Mouse (Mus musculus) spleen, postnatal 4 days (tissue): ENCODE measurements around the gene Ly6g6e.

ENCODE experiments used
- DNase-seq, 2 experiments: peaks; one replicate each; pipeline ENCODE4 v3.0.0; 2022; ENCODE audit warnings: low spot score in 2 of 2

Gene Ly6g6e

DNA sequence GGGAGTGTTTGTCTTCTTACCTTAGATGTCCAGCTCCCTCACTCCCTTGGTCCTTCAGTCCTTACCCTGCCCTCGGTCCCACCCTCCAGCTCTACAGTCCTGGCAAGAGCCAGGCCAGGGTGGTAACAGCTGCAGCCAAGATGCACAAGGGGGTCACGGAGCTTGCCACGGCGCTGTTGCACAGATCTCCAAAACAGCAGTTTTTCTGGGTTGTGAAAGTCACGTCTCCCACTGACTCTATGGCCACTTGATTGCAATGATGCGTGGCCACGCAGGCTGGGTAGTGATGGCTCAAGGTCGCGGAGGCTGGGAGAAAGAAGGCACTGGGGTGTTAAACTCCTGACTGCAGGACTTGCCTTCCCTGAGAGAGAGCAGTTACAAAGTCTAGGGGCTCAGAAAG is 5.2 kb upstream of the Ly6g6e start:
- no peak for DNase-seq

DNA sequence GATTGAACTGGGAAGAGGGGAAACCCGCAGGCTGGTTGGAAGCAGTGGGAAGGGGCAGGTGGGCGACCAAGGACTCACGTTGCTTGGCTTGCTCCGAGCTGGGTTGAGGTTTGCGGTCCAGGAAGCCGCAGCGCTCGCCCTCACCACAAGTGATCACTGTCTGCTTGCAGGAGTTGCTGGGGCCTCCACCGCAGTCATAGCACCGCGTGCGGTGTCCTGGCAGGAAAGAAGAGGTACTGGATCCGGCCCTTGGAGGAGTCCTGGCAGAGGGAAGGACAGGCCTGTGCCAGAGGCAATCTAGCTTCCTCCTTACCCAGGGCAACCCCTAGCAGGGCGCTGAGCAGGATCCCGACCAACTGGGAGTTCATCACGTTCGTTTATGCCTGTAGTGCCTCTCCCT is 2.6 kb upstream of the Ly6g6e start:
- no peak for DNase-seq

- DNase-seq: no peak
Observed at GRCm38 (mm10) chr17:35077285-35077684, 583 bp downstream of the Ly6g6e start.

GRCm38 (mm10) chr17:35077786-35078233 is 1.1 kb downstream of the Ly6g6e start, which contains the start of gene Ly6g6d:
Gene Ly6g6d, minus strand, starts transcription at chr17:35078065.
- DNase-seq: no peak

DNA sequence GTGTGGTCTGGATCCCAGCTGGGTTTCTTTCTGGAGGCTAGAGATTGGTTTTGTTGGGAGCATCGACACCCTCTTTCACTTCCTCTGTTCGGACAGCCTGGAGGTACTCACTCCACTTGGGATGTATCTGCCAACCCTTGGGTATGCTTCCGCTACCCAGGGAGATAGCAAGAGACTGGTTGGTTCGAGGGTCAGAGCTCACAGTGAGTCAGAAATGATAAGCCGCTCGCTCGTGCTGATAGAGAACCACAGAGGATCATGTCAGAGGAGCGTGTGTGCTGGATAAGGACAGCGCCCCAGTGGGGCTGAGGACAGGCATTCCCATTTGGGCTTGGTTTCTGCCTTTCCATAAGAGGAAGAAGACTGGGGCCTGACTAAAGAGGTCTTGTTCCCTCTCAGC is 3.1 kb downstream of the Ly6g6e start:
- DNase-seq: peak in 1 of 2 experiments; percentile 41

DNA sequence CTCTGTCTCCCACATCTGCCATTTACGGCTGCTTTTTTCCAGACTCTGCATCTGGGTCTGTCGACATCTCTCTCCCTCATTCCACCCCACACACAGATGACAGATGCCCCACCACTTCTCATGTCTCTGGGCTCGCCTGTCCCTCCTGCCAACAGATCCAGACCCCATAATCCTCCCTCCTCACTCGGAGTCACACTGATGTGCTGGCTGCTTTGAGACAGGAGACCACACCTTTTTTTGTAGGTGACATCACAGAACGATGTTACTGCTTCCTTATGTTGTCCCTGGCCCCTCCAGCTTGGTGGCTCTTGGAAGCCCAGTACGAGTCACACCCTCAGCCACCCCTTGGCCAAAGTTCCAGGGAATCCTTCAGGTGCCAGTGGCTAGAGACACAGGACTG is 3.5 kb downstream of the Ly6g6e start:
- no peak for DNase-seq

DNA sequence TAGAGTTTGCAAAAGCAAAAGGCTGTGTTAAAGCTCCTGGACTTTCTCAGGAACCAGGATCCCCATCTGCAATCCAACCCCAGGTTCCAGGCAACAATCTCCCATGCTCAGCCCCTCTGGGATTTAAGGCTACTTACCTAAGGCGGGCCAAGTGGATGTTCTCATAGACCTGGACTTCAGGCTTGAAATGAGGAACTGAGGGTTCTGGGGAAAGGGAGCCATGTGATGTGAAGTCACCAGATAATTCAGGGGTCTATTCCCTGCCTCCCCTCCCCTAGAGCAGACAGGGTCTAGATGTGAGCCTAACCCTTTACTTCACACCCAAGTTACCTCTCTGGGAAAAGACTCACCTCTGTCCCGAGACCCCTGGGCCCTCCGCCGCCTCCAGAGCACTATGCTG is 4.0 kb downstream of the Ly6g6e start:
- DNase-seq: no peak

DNA sequence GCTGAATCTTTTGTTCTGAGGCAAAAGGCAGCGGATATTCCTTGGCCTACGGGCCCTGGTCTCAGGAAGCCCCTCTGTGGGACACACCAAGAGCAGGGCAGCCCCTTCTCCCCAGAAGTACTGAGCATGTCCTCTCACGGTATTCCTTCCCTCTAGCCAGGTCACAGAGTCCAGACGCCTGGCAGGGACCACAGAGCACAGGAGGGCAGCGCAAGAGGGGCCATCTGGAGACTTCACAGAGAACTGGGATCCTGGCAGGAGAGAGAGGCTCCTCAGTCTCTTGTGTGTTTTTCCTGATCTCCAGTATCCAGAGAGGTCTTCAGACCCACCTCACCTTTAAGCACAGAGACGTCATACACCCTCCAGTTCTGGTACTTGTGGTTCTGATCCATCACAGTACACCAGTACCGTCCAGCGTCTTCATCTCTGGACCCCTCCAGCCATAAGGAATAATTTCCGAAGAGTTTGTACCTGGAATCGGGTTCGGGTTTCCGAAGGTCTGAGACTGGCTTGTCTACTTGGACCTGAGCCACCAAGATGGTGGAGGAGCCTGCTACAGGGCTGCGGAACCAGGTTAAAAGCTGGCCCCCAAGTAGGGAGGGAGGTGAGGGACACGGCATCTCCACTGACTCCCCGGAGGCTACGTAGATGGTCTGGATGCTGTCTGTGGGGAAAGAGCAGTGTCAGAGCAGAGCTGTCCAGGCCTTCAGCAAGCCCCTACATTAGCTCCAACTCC is 6.3 kb downstream of the Ly6g6e start:
- DNase-seq: no peak

DNA sequence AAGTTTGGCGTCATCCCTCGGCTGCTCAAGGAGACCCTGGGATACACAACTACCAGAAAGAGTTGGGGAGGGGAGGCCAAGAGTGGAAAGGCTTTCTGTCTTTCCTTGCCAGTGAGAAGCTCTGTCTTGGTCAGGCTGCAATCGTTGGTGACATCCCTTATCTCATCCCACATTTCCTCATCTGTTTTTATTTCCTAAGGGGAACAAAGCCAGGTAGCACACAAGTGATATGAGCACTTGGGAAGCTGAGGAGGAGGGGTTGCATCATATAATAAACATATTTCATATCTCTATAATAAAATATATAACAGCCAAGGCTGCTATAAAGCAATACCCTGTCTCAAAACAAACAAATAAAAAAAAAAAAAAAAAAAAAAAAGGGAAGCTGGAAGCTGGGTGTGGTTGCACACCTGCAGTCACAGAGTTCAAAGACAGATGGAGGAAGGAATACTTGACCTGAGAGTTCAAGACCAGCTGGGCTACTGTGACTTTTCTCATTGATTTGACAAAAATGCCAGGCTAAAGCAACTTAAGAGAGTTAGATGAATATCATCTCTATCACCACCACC is 7.3 kb downstream of the Ly6g6e start:
- no peak for DNase-seq

DNA sequence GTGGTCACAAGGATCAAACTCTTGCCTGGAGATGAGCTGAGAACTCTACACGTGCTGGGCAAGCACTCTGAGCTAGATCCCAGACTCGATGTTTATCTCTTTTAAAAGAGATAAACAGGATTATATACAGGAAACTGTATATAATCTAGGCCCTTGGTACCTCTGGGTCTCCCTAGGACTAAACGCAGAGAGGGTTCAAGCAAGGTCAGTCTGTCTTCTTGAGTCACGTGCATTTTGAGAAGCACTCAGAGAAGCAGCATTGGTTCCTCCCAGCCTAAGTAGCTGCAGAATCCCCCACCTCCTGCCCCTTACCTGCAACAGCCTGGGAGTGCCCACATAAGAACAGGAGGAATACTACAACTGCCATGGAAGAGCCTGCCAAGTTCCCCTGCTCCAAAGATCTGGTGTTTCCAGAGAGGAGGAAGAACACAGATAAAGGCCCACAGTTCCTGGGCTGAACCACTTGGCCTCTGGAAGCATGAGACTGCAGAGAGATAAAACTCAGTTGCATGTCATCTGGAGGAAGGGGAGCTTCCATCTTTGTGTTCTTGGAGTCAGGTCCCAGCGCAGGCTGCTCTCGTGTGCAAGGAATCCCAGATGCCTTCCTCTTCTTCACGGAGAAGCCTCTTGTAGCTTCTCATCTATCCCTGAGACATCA is 8.6 kb downstream of the Ly6g6e start, which contains the start of gene Ly6g6f:
Gene Ly6g6f, minus strand, starts transcription at position 403 of the 658 bp plus-strand sequence.
- DNase-seq: no peak

GRCm38 (mm10) chr17:35088151-35088550 is 11.4 kb downstream of the Ly6g6e start:
- DNase-seq: no peak

- peak; percentile 92 to 97 for DNase-seq
Observed at GRCm38 (mm10) chr17:35088825-35089644, 12.3 kb downstream of the Ly6g6e start, which contains the start of gene Abhd16a. Gene Abhd16a, plus strand, starts transcription at chr17:35089263.

DNA sequence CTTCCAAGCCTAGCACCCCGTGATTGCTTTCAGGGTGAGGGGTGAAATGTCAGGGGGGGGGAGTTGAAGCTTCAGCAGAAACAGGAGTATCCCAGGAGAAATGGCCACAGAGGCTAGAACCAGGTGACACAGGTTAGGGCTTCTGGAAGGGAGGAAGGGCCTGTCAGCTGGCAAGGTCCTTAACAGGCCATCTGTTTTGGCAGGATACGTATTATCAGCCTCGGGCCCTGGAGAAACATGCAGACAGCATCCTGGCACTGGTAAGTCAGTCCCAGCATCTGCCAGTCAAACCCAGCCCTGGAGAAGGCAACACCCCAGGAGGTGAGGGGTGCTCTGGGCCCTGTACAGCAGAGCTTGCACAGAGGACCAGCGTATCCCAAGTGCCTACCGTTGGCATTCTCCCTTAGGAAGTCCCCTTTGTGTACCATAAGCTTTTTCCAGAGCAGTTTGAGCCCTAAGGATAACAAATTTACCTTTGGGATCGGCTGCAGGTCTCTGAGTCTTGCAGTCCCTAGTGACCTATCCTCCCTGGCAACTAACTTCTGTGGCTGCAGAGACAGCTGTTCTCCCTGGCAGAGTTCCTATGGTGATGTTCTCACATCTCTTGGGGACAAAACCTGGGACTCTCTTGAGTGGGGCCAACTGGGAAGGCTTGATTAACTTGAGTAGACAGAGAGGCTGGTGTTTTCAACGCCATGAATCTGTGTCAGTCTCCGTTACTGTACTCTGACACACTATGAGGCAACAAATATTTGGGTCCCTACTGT is 13.6 kb downstream of the Ly6g6e start:
- DNase-seq: peak; percentile 59 to 74

DNA sequence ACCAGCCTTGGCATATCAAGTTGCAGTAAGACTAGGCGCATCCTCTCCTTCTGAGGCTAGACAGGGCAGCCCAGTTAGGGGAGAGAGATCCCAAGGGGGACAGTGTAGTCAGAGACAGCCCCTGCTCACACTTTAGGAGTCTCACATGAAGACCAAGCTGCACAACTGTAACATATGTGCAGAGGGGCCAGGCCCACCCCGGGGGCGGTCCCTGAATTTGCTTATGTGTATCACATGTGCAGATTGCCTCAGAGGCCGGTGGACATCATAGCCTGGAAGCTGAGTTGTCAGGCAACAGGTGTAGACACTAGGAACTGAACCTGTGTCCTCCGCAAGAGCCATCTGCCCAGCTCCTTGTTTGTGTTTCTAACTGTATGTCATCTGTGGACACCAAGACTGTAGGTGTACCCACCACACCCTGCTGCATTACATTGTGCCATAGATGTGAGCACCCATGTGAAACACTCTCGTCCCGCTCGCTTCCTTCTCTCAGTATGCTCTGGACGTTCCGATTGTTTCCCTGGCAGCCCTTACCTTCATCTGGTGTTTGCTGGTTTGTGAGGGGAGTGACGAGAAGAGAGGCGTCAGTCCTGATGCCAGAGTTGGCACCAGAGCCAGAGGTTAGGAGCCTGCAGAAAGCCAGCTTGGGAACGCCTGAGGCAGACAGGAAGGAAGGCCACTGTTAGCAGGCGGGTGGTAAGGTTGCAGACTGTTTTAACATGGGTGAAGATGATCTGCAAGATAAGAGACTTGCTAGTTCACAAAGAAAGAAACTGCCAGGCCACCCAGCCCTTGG is 15.9 kb downstream of the Ly6g6e start:
- no peak for DNase-seq

DNA sequence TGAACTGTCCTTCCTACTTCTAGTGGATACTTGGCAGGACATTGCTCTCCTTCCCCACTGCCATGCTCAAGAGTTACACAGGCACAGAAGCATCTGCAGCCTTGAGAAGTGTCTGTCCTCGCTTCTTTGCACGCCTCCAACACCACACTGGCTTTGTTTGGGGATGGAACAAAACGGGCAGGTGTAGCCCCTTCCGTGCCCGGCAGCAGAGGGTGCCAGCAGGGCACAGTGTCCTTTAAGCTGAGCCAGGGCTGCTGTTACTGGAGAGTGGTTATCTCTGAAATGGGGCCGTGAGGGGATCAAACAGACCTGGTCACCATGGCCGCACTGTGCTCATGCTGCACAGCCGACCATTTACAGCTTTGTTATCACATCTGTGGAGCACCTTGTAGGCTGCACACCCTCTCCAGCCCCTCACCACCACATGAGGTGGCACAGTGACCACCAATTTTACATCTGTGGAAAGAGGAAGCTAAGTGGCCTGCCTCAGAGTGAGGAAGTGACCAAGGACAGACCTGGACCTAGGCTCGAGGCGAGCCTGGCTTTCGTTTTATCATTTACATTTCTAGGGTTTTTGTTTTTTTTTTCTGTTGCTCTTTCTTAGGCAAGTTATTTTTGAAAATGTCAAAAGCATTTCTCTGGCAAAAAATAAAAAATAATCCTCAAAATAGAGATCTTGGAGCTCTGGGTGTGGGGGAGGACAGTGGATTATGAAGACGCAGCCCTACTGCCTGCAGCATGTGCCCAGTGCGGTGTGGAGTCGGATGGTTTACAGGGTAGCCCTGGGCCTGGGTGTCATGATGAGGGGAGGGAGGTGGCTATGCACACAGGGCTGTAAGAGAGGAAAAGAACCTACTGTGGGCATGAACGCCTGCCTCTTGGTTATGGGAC is 18.0 kb downstream of the Ly6g6e start:
- DNase-seq: no peak

- DNase-seq: no peak
Observed at GRCm38 (mm10) chr17:35096597-35096996, 19.9 kb downstream of the Ly6g6e start.

GRCm38 (mm10) chr17:35097164-35097655 is 20.5 kb downstream of the Ly6g6e start:
- DNase-seq: peak; percentile 62 to 80

- DNase-seq: no peak
Observed at GRCm38 (mm10) chr17:35100196-35100765, 23.6 kb downstream of the Ly6g6e start.

GRCm38 (mm10) chr17:35101161-35101560 is 24.5 kb downstream of the Ly6g6e start:
- peak in 1 of 2 experiments; percentile 12 for DNase-seq
